Mouse (Mus musculus): ENCODE data around the gene Dnah2.

- TF ChIP-seq MAFK (IDR thresholded peaks at IDR 0.05; ENCODE audit: insufficient read depth, low read depth, low read length) (no peak), ZC3H11A (IDR thresholded peaks at IDR 0.05; ENCODE audit: borderline replicate concordance, low read depth, low read length) (no peak), HCFC1 (IDR thresholded peaks at IDR 0.05; ENCODE audit: borderline replicate concordance, insufficient read depth, low read length) (no peak), ZNF384 (IDR thresholded peaks at IDR 0.05; ENCODE audit: low read depth, low read length) (no peak), CHD2 (IDR thresholded peaks at IDR 0.05; ENCODE audit: low read depth, low read length) (no peak)
Observed at GRCm38 (mm10) chr11:69432640-69432982, 116.3 kb downstream of the Dnah2 start.
